Mouse (Mus musculus) liver, embryonic 14.5 days (tissue): ENCODE measurements around the gene Gnb4. TPM values are rescaled to one million over a fixed set of nuclear protein-coding genes. Genes with fewer than 3 reads are reported as not detected.

ENCODE experiments used
- ATAC-seq: fragments of 200-750 bp; cut with Nextera tagmentation; 2 replicates; pipeline ENCODE4 v1.8.0; 2017; ENCODE audit warnings: moderate number of reproducible peaks, mild to moderate bottlenecking, moderate library complexity; ENCODE audit not compliant: insufficient read depth
- DNase-seq, 3 experiments: peaks; one replicate each; pipeline ENCODE4 v3.0.0-alpha.2; 2012 to 2013; ENCODE audit warnings: low read depth in 3 of 3, low spot score in 3 of 3
- H3K27ac ChIP-seq: fragments of 300-500 bp; sonication (generic); 2 replicates; pipeline ENCODE4 v1.5.1; 2014; ENCODE audit warnings: moderate library complexity, mild to moderate bottlenecking, control low read depth, inconsistent platforms
- H3K27me3 ChIP-seq: fragments of 300-500 bp; sonication (generic); 2 replicates; pipeline ENCODE4 v1.6.1; 2014; ENCODE audit warnings: mild to moderate bottlenecking, low read length, moderate library complexity; ENCODE audit not compliant: control insufficient read depth, insufficient read depth
- H3K36me3 ChIP-seq: fragments of 300-500 bp; sonication (generic); replicated peaks from 2 replicates; pipeline ENCODE4 v1.6.1; 2014; ENCODE audit warnings: low read depth; ENCODE audit not compliant: control insufficient read depth, insufficient read depth
- H3K4me1 ChIP-seq, 2 experiments: fragments of 200-500 bp in 1 of 2; fragments of 300-500 bp in 1 of 2; sonication (generic) in 1 of 2; replicated peaks; 2 replicates each; pipeline ENCODE4 v1.6.1; 2012 to 2014; ENCODE audit warnings: antibody characterized with exemption in 1 of 2, inconsistent platforms in 1 of 2, low read length in 1 of 2; ENCODE audit not compliant: control insufficient read depth in 2 of 2, insufficient read depth in 2 of 2
- H3K4me2 ChIP-seq: fragments of 300-500 bp; sonication (generic); 2 replicates; pipeline ENCODE4 v1.6.1; 2014; ENCODE audit warnings: low read depth, mild to moderate bottlenecking, control low read depth, moderate library complexity
- H3K4me3 ChIP-seq, 2 experiments: fragments of 200-500 bp in 1 of 2; fragments of 300-500 bp in 1 of 2; sonication (generic) in 1 of 2; 2 replicates each; pipeline ENCODE4 v1.5.1; 2012 to 2014; ENCODE audit warnings: low read depth in 2 of 2, low read length in 2 of 2, mild to moderate bottlenecking in 2 of 2, control low read depth in 1 of 2, inconsistent platforms in 1 of 2, moderate library complexity in 1 of 2; ENCODE audit not compliant: insufficient read depth in 1 of 2
- H3K9ac ChIP-seq: fragments of 300-500 bp; sonication (generic); replicated peaks from 2 replicates; pipeline ENCODE4 v1.6.1; 2014; ENCODE audit warnings: mild to moderate bottlenecking, control low read depth, moderate library complexity
- H3K9me3 ChIP-seq: fragments of 300-500 bp; sonication (generic); 2 replicates; pipeline ENCODE4 v1.6.1; 2016; ENCODE audit warnings: low read length, mixed read lengths; ENCODE audit not compliant: control insufficient read depth
- CTCF ChIP-seq: IDR thresholded peaks from 2 replicates; pipeline ENCODE4 v1.5.1; 2016; ENCODE audit warnings: antibody characterized with exemption, low read depth, control low read depth
- EP300 ChIP-seq: IDR thresholded peaks from 2 replicates; pipeline ENCODE4 v1.6.1; 2016; ENCODE audit warnings: antibody characterized with exemption, low read depth
- WGBS: fragments of 180-500 bp; shearing (Covaris S2); extraction: QIAGEN DNeasy Blood & Tissue Kit; methylation state at CpG from one replicate; pipeline ENCODE4 v1.1.7; 2014; ENCODE audit not compliant: insufficient replicate concordance; 5-methylcytosine and 5-hydroxymethylcytosine counted together
- polyA plus RNA-seq, 2 experiments: library from polyadenylated mRNA; depleted of rRNA in 1 of 2; stranded (reverse) in 1 of 2; unstranded in 1 of 2; fragments of >200 nt; fragmentation: Nextera tagmentation in 1 of 2; extraction: Ambion mirVana in 1 of 2; gene quantifications; 2 replicates each; pipeline versions ENCODE4 v1.2.1 to v1.2.3; 2012 to 2014

The Gnb4 gene
- polyA plus RNA-seq, 2 experiments = 4.1 to 6.9 TPM

- Histone ChIP-seq H3K27me3 (no peaks in the 10 kb centered on the region), H3K9me3 (no peaks in the 10 kb centered on the region), H3K4me3 (no peak overlapping the region), H3K9ac (no peak overlapping the region), H3K36me3 (no peaks in the 10 kb centered on the region), H3K4me1 (no peaks in the 10 kb centered on the region), H3K4me2 (no peak overlapping the region), H3K27ac (no peak overlapping the region)
- no peak for DNase-seq
- WGBS = 25% methylated on average over 5 of the region's 5 CpGs
- TF ChIP-seq EP300 (no peak), CTCF (no peak)
- no peak for ATAC-seq
Measured at GRCm38 (mm10) chr3:32632760-32633264, 16.4 kb upstream of the Gnb4 start.

- DNase-seq (no peak), ATAC-seq (no peak)
- Histone ChIP-seq H3K27me3 (no peaks in the 10 kb centered on the region), H3K36me3 (no peaks in the 10 kb centered on the region), H3K4me2 (no peak overlapping the region), H3K9me3 (no peaks in the 10 kb centered on the region), H3K9ac (no peak overlapping the region), H3K4me3 (no peak overlapping the region), H3K27ac (no peak overlapping the region), H3K4me1 (no peaks in the 10 kb centered on the region)
- WGBS = 60% methylated on average over 4 of the region's 4 CpGs
- no peak for TF ChIP-seq EP300
- no peak for TF ChIP-seq CTCF
Measured at GRCm38 (mm10) chr3:32630210-32630609, 13.8 kb upstream of the Gnb4 start.

GRCm38 (mm10) chr3:32628141-32628540 is 11.8 kb upstream of the Gnb4 start:
- WGBS = 65% methylated on average over 7 of the region's 7 CpGs
- Histone ChIP-seq H3K9me3 (no peaks in the 10 kb centered on the region), H3K27me3 (no peaks in the 10 kb centered on the region), H3K4me3 (no peak overlapping the region), H3K4me1 (no peaks in the 10 kb centered on the region), H3K9ac (no peak overlapping the region), H3K36me3 (no peaks in the 10 kb centered on the region), H3K27ac (no peak overlapping the region), H3K4me2 (no peak overlapping the region)
- ATAC-seq (no peak), DNase-seq (no peak)
- TF ChIP-seq EP300 = no peak
- no peak for TF ChIP-seq CTCF

GRCm38 (mm10) chr3:32622106-32622505 is 5.7 kb upstream of the Gnb4 start:
- no peak for ATAC-seq
- Histone ChIP-seq H3K9me3 (no peaks in the 10 kb centered on the region), H3K9ac (no peak overlapping the region), H3K4me3 (no peak overlapping the region), H3K36me3 (no peaks in the 10 kb centered on the region), H3K27me3 (no peaks in the 10 kb centered on the region), H3K4me2 (no peak overlapping the region), H3K4me1 (peaks cover 0 to under 1% of the 10 kb centered on the region in 2 experiments; a peak in 2 of 4 replicates), H3K27ac (no peak overlapping the region)
- TF ChIP-seq EP300 (no peak), CTCF (no peak)
- 60% methylated on average over 3 of the region's 3 CpGs for WGBS
- DNase-seq = no peak

- H3K36me3 ChIP-seq = no peaks in the 10 kb centered on the region
- no peak overlapping the region for H3K4me2 ChIP-seq
- H3K27me3 ChIP-seq = peaks cover 2% of the 10 kb centered on the region; the same call in 1 of the 2 replicates
- no peak overlapping the region for H3K27ac ChIP-seq
- peaks cover 0 to 4% of the 10 kb centered on the region in 2 experiments; a peak in 2 of 4 replicates for H3K4me1 ChIP-seq
- no peak overlapping the region for H3K4me3 ChIP-seq
- no peak for TF ChIP-seq CTCF
- no peak for TF ChIP-seq EP300
- 61% methylated on average over 1 of the region's 1 CpGs for WGBS
- no peaks in the 10 kb centered on the region for H3K9me3 ChIP-seq
- DNase-seq (no peak), ATAC-seq (no peak)
- no peak overlapping the region for H3K9ac ChIP-seq
Measured at GRCm38 (mm10) chr3:32621658-32622057, 5.3 kb upstream of the Gnb4 start.
